Mouse (Mus musculus) midbrain, embryonic 16.5 days (tissue): Measurements from ENCODE around the gene Fermt2. TPM values are rescaled to one million over a fixed set of nuclear protein-coding genes. Genes with fewer than 3 reads are reported as not detected.

ENCODE experiments used
- ATAC-seq: fragments of 200-750 bp; cut with Nextera tagmentation; 2 replicates; pipeline ENCODE4 v1.8.0; 2017; ENCODE audit warnings: moderate TSS enrichment
- H3K27ac ChIP-seq: fragments of 300-500 bp; sonication (generic); 2 replicates; pipeline ENCODE4 v1.5.1; 2014; ENCODE audit warnings: mild to moderate bottlenecking, low read length, mixed read lengths
- H3K27me3 ChIP-seq: fragments of 300-500 bp; sonication (generic); 2 replicates; pipeline ENCODE4 v1.6.1; 2014; ENCODE audit warnings: low read depth, low read length, mixed read lengths; ENCODE audit not compliant: control insufficient read depth, insufficient read depth
- H3K36me3 ChIP-seq: fragments of 300-500 bp; sonication (generic); 2 replicates; pipeline ENCODE4 v1.6.1; 2014; ENCODE audit warnings: mild to moderate bottlenecking, low read length, moderate library complexity, mixed read lengths; ENCODE audit not compliant: control insufficient read depth, insufficient read depth
- H3K4me1 ChIP-seq: fragments of 300-500 bp; sonication (generic); 2 replicates; pipeline ENCODE4 v1.6.1; 2014; ENCODE audit warnings: mild to moderate bottlenecking, low read length, mixed read lengths; ENCODE audit not compliant: control insufficient read depth, insufficient read depth
- H3K4me2 ChIP-seq: fragments of 300-500 bp; sonication (generic); 2 replicates; pipeline ENCODE4 v1.6.1; 2014; ENCODE audit warnings: mild to moderate bottlenecking, low read length, mixed read lengths
- H3K4me3 ChIP-seq: fragments of 300-500 bp; sonication (generic); 2 replicates; pipeline ENCODE4 v1.5.1; 2014; ENCODE audit warnings: low read depth, mild to moderate bottlenecking, low read length, moderate library complexity, mixed read lengths
- H3K9ac ChIP-seq: fragments of 300-500 bp; sonication (generic); 2 replicates; pipeline ENCODE4 v1.6.1; 2014; ENCODE audit warnings: low read depth, low read length, mixed read lengths
- H3K9me3 ChIP-seq: fragments of 300-500 bp; sonication (generic); replicated peaks from 2 replicates; pipeline ENCODE4 v1.6.1; 2014; ENCODE audit warnings: mild to moderate bottlenecking, low read length, mixed read lengths; ENCODE audit not compliant: control insufficient read depth, poor library complexity, severe bottlenecking
- WGBS: fragments of 180-500 bp; shearing (Covaris S2); extraction: QIAGEN DNeasy Blood & Tissue Kit; methylation state at CpG from one replicate; pipeline ENCODE4 v1.1.7; 2014; 5-methylcytosine and 5-hydroxymethylcytosine counted together
- polyA plus RNA-seq: library from polyadenylated mRNA; unstranded; fragments of >200 nt; fragmentation: Nextera tagmentation; extraction: Ambion mirVana; gene quantifications from 2 replicates; pipeline ENCODE4 v1.2.1, GENCODE M21; 2015

Fermt2 gene
- polyA plus RNA-seq, 1 experiment from 2014 or later: 66.4 TPM

- no peak for ATAC-seq
Observed at GRCm38 (mm10) chr14:45438931-45439275, 91.0 kb downstream of the Fermt2 start.

GRCm38 (mm10) chr14:45438250-45438930, 91.5 kb downstream of the Fermt2 start:
- Histone ChIP-seq H3K27ac (no peak overlapping the region), H3K36me3 (no peaks in the 10 kb centered on the region), H3K4me3 (no peak overlapping the region), H3K27me3 (no peaks in the 10 kb centered on the region), H3K9me3 (no peaks in the 10 kb centered on the region), H3K4me1 (0 out of 2 replicates have a peak, but pooled peaks cover 3% of the 10 kb centered on the region), H3K4me2 (no peak overlapping the region), H3K9ac (no peak overlapping the region)
- ATAC-seq: no peak
- WGBS: 88% methylated on average over 19 of the region's 19 CpGs

More at GRCm38 (mm10) chr14:45438931-45439275, 91.0 kb downstream of the Fermt2 start:
- Histone ChIP-seq H3K9ac (no peak overlapping the region), H3K9me3 (no peaks in the 10 kb centered on the region), H3K4me2 (no peak overlapping the region), H3K36me3 (no peaks in the 10 kb centered on the region), H3K27me3 (no peaks in the 10 kb centered on the region), H3K27ac (no peak overlapping the region), H3K4me1 (0 out of 2 replicates have a peak, but pooled peaks cover 3% of the 10 kb centered on the region), H3K4me3 (no peak overlapping the region)
- 84% methylated on average over 2 of the region's 2 CpGs for WGBS

GRCm38 (mm10) chr14:45434220-45434619, 95.7 kb downstream of the Fermt2 start:
- Histone ChIP-seq H3K27me3 (no peaks in the 10 kb centered on the region), H3K4me3 (no peak overlapping the region), H3K27ac (no peak overlapping the region), H3K9me3 (peaks cover 2% of the 10 kb centered on the region; the same call in 1 of the 2 replicates), H3K36me3 (no peaks in the 10 kb centered on the region), H3K4me2 (no peak overlapping the region), H3K9ac (no peak overlapping the region), H3K4me1 (no peaks in the 10 kb centered on the region)
- ATAC-seq: no peak
- WGBS: 68% methylated on average over 6 of the region's 6 CpGs

GRCm38 (mm10) chr14:45432003-45432402, 97.9 kb downstream of the Fermt2 start:
- Histone ChIP-seq H3K27ac (no peak overlapping the region), H3K36me3 (no peaks in the 10 kb centered on the region), H3K9me3 (peaks cover 2% of the 10 kb centered on the region; the same call in 1 of the 2 replicates), H3K27me3 (no peaks in the 10 kb centered on the region), H3K4me3 (no peak overlapping the region), H3K4me1 (no peaks in the 10 kb centered on the region), H3K9ac (no peak overlapping the region), H3K4me2 (no peak overlapping the region)
- 70% methylated on average over 4 of the region's 4 CpGs for WGBS
- ATAC-seq: no peak

GRCm38 (mm10) chr14:45430066-45430842, 99.7 kb downstream of the Fermt2 start:
- no peaks in the 10 kb centered on the region for H3K27me3 ChIP-seq
- H3K9me3 ChIP-seq: peaks cover 5% of the 10 kb centered on the region
- H3K27ac ChIP-seq: no peak overlapping the region
- 91% methylated on average over 13 of the region's 13 CpGs for WGBS
- H3K9ac ChIP-seq: no peak overlapping the region
- ATAC-seq: no peak
- no peak overlapping the region for H3K4me2 ChIP-seq
- no peaks in the 10 kb centered on the region for H3K36me3 ChIP-seq
- H3K4me1 ChIP-seq: no peaks in the 10 kb centered on the region
- no peak overlapping the region for H3K4me3 ChIP-seq

GRCm38 (mm10) chr14:45423220-45423619, 106.7 kb downstream of the Fermt2 start:
- WGBS: 8% methylated on average over 5 of the region's 5 CpGs
- Histone ChIP-seq H3K4me1 (no peaks in the 10 kb centered on the region), H3K36me3 (no peaks in the 10 kb centered on the region), H3K27me3 (no peaks in the 10 kb centered on the region), H3K4me3 (no peak overlapping the region), H3K4me2 (no peak overlapping the region), H3K27ac (no peak overlapping the region), H3K9me3 (peaks cover 3% of the 10 kb centered on the region), H3K9ac (no peak overlapping the region)
- peak; percentile 91 for ATAC-seq

GRCm38 (mm10) chr14:45422371-45422770, 107.5 kb downstream of the Fermt2 start:
- ATAC-seq: no peak; the same call in 1 of the 2 replicates
- 66% methylated on average over 4 of the region's 4 CpGs for WGBS

GRCm38 (mm10) chr14:45419323-45419722, 110.6 kb downstream of the Fermt2 start:
- Histone ChIP-seq H3K27me3 (no peaks in the 10 kb centered on the region), H3K9me3 (no peaks in the 10 kb centered on the region), H3K4me1 (no peaks in the 10 kb centered on the region), H3K4me2 (no peak overlapping the region), H3K4me3 (no peak overlapping the region), H3K27ac (no peak overlapping the region), H3K9ac (no peak overlapping the region), H3K36me3 (no peaks in the 10 kb centered on the region)
- no peak for ATAC-seq
- WGBS: 76% methylated on average over 4 of the region's 4 CpGs

More at GRCm38 (mm10) chr14:45422371-45422770, 107.5 kb downstream of the Fermt2 start:
- peaks cover 3% of the 10 kb centered on the region for H3K9me3 ChIP-seq
- H3K27ac ChIP-seq: no peak overlapping the region
- no peaks in the 10 kb centered on the region for H3K36me3 ChIP-seq
- H3K9ac ChIP-seq: no peak overlapping the region
- no peaks in the 10 kb centered on the region for H3K4me1 ChIP-seq
- no peak overlapping the region for H3K4me2 ChIP-seq
- no peak overlapping the region for H3K4me3 ChIP-seq
- no peaks in the 10 kb centered on the region for H3K27me3 ChIP-seq

GRCm38 (mm10) chr14:45418553-45418952, 111.4 kb downstream of the Fermt2 start:
- 88% methylated on average over 3 of the region's 3 CpGs for WGBS
- Histone ChIP-seq H3K4me3 (no peak overlapping the region), H3K9ac (no peak overlapping the region), H3K36me3 (no peaks in the 10 kb centered on the region), H3K27me3 (no peaks in the 10 kb centered on the region), H3K9me3 (no peaks in the 10 kb centered on the region), H3K4me1 (no peaks in the 10 kb centered on the region), H3K27ac (no peak overlapping the region), H3K4me2 (no peak overlapping the region)
- ATAC-seq: no peak
